In the genomic region with DNA sequence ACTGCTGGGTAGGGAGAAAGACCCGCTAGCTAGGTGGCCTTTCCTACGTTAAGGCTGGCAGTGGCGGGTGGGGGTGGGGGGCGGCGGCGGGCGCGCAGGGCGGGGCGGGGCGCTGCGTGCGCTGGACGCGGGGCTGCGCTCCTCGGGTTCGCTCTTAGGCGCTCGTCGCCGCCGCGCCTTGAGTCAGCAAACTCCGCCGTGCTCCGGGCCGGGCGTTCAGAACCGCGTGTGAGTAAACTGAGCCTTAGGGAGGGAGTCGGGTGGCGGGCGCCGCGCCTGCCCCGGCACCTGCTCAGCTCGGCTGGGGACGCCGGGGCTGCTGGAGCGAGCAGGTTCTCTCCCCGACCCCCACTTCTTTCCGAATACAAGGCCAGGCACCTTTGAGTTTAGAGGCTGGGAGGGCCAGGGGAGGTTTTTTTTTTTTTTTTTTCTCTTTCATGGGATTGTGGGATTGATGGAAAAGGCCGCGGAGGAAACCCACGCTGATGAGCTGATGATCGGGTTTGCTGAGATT, we compare ENCODE assay signal across 8 mouse cellular contexts. TPM values are rescaled to one million over a fixed set of nuclear protein-coding genes. Genes with fewer than 3 reads are reported as not detected.
DNase-seq lines count a peak whose midpoint lies in the region; ATAC-seq lines count a peak whose summit lies in the region.

A gene (plus strand): TSS at position 95 of the 514 bp plus-strand sequence.

- peak; percentile 67 for ATAC-seq in forebrain, embryonic 16.5 days

- 0% methylated on average over 43 of the region's 47 CpGs for WGBS in forebrain, embryonic 16.5 days

- no peaks in the 10 kb centered on the region for H3K9me3 ChIP-seq in forebrain, embryonic 16.5 days (ENCODE audit: control insufficient read depth, low read length)

- no peaks in the 10 kb centered on the region for H3K27me3 ChIP-seq in forebrain, embryonic 16.5 days (replicated peaks; ENCODE audit: control insufficient read depth, insufficient read depth, low read length)

- H3K4me3 ChIP-seq in forebrain, embryonic 16.5 days (replicated peaks; ENCODE audit: low read length), result peak within 1 kb of the TSS; percentile 58

- peak within 1 kb of the TSS; percentile 57 for H3K9ac ChIP-seq in forebrain, embryonic 16.5 days (replicated peaks; ENCODE audit: low read depth, low read length)

- no peaks in the 10 kb centered on the region for H3K36me3 ChIP-seq in forebrain, embryonic 16.5 days (ENCODE audit: control insufficient read depth, insufficient read depth)

- H3K4me1 ChIP-seq in forebrain, embryonic 16.5 days (replicated peaks; ENCODE audit: control insufficient read depth, insufficient read depth, low read length), result peaks cover 10% of the 10 kb centered on the region

- intact Hi-C loops in heart, postnatal 25 days (cut with DNase I), result no loop called here

- peak within 1 kb of the TSS; percentile 69 for H3K4me2 ChIP-seq in forebrain, embryonic 16.5 days (ENCODE audit: low read length)

- peak; percentile 58 for DNase-seq in MN1 (ENCODE audit: low spot score)
- peak; percentile 55 for DNase-seq in cerebellum, adult 11-12 months
- DNase-seq in heart, postnatal 25 days (ENCODE audit: low spot score), result peak; percentile 23
- peak; percentile 54 to 62 for DNase-seq in layer of hippocampus, postnatal 36 days
- peak; percentile 58 for DNase-seq in lung, postnatal 36 days
- DNase-seq in retina, postnatal 1 day, result peak; percentile 75
- DNase-seq in adipocyte (ENCODE audit: low spot score), result no peak

- peak within 1 kb of the TSS; percentile 43 for H3K27ac ChIP-seq in forebrain, embryonic 16.5 days (ENCODE audit: low read length)

RNA-seq across cellular contexts. Expression of the gene that starts here (rescaled TPM):
- polyA plus RNA-seq in forebrain, embryonic 16.5 days (2015; fragmentation: Nextera tagmentation; extraction: Ambion mirVana), result 61.6 and 70.5 TPM in 2 replicates
- 10 to 100 TPM; 10.2 to 11.3 TPM for total RNA-seq in heart, postnatal 25 days (2021)
- 100 to 1,000 TPM; 104 to 106 TPM for total RNA-seq in layer of hippocampus, postnatal 36 days (2021)

Comparison
In these comparisons a context has a peak if more than half of its experiments do, and no peak if none do; other contexts are left out.
1. RNA of the gene that starts here (total RNA-seq): 104 to 106 TPM in layer of hippocampus, postnatal 36 days; 10.2 to 11.3 TPM in heart, postnatal 25 days; every median in the first group is over 4 times any median in the second.